Mouse (Mus musculus) brain, adult 2 months (tissue): Measurements from ENCODE around the gene Rps6ka1.
A peak's percentile ranks its signal among the peaks of the same experiment; 100 is the strongest.
"Not testable (repeated sequence)": the region's sequence is repeated elsewhere in the genome, so short reads cannot be mapped to it uniquely, and the experiment has no call there.

Experiments used
- DNase-seq: peaks from one replicate; pipeline ENCODE4 v3.0.0; 2011; ENCODE audit warnings: low read depth, low spot score

The Rps6ka1 gene

DNA sequence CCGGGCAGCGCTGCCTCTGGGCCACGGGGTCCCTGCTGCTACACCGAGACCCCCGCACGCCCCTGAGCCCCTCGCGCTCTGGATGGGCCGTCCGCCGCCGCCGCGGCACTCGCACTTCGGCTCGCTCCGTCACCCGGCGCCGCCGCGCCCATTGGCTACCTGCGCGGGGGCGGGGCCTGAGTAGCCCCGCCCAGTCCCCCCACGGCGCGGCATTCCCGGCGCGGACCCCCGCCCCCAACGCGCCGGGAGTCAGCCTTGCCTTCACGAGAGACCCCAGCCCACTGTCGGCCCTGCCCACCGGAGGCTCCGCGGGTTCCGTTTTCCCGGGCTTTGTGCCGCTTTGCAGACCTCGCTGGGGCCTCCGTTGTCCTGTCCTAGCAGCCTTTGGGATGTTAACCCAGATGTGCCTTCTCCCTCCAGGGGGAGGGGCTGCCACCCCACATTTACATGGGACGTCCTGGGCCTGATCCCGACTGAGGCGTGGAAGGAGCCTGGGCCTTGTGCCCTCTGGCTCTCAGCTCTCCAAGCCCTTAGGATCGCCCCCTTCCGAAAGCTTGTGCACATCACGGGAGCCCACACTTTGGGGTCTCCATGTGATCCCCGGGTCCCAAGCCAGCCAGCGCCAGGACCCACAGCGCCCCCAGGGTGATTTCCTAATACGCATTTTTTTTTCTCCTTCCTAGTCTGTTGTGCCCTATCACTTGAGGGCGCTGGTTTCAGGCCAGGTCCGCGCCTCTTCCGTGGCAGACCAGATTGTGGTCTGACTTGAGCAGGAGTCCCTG lies at the start of gene Rps6ka1:
TSS of gene Rps6ka1 (minus strand) at position 126 of the 782 bp plus-strand sequence.
- peak; percentile 82 for DNase-seq

DNA sequence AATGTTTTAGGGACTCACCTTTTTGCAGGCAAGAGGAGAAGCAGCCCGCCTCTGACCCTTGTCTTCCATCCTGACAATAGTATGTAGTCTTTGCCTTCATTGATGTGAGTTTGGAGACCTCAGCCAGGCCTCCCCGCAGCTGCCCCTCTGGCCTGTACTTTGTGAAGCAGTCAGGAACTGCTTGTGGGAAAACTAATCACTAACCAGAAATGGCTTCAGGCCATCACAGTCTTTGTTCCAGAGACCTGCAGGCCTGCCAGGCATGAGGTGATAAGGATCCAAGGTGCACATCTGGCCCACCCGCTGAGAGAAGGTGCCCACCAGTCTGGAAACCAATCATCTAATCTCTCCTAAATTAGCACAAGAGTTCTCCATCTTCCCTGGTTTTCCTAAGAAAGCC lies 44.2 kb upstream of the Rps6ka1 start:
- DNase-seq = no peak

DNA sequence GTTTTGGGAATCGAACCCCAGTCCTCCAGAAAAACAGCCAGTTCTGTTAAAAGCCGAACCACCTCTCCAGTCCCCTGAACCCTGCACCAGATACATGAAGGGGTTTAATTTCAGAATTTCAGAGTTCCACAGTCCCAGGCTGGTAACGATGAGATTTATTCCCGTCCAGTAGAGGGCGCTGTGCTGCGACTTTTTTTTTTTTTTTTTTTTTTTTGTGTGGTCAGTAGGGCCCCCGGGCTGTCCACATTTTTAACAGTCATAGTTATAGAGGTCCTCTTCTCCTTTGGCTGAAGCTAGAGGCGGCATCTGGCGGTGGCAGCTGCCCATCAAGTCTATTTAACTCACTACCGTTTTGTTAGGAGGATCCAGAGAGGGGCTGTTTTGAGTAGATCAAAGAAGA lies 43.8 kb upstream of the Rps6ka1 start:
- DNase-seq = no peak

DNA sequence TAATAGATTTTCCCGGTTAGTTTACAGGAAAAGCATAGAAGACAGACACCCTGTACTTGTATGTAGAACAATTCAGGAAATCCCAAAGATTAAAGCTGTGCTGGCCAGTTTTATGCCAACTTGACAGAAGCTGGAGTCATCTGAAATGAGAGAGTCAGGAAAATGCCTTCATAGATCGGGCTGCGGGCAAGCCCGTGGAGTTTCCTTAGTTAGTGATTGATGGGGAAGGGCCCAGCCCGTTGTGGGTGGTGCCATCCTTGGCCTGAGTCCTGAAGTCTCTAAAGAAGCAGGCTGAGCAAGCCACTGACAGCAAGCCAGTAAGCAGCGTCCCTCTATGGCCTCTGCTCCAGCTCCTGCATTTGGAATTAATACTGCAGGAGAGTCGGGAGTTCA lies 41.7 kb upstream of the Rps6ka1 start:
- no peak for DNase-seq

DNA sequence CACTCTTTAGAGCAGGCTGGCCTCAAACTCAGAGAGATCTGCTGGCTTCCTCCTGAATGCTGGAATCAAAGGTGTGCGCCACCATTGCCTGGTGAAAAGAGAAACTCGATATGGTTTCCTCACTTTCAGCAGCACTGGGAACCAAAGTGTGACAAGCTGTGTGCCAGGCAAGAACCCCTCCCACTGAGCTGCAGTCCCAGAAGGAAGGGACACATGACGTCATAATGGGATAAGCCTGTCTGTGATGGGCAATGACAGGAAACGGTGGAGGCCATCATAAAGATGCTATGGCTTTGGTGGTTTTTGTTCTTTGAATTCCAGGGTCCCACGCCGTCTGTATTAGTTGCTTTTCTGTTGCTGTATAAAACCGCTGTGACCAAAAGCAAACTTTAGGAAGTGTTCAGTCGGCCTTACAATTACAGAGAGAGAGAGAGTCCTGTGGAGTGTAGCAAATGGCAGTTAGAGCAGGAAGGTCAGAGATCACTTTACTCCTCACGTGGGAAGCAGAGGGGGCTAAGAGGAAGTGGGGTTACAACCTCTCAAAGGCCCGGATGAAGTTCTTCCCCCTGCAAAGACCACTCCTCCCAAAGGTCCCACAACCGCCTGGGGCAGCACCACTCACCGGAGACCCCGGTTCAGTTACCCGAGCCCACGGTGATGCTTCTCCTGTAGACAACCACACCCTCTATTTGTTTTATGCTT lies 41.1 kb upstream of the Rps6ka1 start:
- DNase-seq = no peak

DNA sequence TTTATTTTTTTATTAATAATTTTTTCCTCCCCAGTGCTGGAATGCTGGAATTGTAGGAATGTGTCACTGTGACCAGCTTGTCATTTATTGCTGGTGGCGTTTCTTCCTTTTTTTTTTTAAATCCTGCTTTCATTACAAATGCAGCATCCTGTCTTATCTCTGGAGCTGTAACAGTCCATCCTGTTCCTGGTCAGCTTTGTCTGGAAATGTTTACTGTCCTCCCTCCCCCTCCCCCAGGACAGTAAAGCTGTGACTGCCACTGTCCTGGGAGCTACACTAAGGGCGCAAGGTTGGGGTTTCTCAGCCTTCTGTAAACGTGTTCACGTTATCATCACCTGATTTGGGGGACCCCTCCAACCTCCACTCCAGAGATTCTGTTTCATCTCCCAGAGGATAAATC lies 37.6 kb upstream of the Rps6ka1 start:
- no peak for DNase-seq

DNA sequence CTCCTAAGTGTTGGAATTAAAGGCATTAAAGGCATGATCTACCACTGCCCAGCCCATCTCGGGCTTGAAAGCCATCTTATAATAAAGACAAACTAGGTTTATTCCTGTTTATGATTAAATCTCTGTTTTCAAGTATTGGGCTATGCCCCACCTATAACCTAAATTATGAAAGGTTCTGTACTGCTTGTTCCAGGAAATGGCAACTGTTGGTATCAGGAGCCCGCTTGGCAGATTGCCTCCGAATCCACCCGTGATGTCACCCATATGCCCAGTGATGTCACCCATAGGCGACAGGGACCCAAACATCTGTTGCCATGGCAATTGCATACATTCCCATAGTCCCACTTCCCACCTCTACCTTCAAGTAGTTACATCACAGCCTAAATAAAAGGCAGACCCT lies 36.1 kb upstream of the Rps6ka1 start:
- no peak for DNase-seq

DNA sequence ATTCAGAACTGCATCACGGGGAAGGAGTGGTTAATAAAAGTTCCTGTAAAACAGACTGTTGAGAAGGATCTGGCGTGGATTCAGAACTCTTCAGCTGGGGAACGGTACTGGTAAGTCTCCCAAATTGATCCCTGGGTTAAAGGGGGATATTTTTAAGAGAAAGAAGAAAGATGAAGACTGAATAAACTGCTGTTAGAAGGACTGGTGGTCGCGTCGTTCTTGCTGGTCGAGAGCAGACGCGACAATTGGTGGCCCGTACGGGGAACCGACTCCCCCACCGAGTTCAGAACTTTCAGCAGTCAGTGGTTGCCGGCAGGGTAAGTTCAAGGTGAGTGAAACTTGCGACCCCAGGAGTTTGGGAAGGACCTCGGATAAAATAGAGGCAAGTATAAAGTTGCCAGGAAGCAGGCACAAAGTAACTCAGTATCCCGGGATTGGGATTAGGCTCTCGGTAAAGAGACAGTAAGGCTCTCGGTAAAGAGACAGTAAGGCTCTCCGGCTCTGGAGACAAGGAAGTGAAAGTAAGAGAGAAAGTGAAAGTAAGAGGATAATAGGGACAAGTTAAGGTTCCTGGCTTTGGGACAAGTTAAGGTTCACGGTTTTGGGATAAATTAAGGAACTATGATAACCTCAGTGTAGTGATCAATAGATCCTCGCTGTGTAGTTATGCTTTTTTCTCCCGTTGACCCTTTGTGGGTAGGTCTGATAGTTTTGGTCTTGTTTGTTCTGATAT lies 30.7 kb upstream of the Rps6ka1 start:
- DNase-seq = not testable (repeated sequence)

DNA sequence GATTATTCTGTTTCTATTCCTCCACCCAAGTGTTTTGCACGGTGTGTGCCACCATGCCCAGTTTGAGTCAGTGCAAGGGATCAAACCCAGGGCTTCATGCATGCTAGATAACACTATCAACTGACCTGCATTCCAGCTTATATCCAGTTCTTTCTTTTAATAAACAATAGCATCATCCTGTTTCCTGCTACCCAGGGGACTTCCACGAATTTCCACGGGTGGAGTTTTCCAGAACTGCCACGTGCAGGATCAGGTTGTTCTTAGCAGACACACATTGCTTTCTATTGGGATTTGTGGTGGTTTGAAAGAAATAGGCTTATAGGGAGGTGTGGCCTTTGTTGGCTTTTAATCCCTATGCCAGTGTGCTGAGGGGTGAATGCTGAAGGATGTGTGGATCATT lies 24.4 kb upstream of the Rps6ka1 start:
- no peak for DNase-seq

DNA sequence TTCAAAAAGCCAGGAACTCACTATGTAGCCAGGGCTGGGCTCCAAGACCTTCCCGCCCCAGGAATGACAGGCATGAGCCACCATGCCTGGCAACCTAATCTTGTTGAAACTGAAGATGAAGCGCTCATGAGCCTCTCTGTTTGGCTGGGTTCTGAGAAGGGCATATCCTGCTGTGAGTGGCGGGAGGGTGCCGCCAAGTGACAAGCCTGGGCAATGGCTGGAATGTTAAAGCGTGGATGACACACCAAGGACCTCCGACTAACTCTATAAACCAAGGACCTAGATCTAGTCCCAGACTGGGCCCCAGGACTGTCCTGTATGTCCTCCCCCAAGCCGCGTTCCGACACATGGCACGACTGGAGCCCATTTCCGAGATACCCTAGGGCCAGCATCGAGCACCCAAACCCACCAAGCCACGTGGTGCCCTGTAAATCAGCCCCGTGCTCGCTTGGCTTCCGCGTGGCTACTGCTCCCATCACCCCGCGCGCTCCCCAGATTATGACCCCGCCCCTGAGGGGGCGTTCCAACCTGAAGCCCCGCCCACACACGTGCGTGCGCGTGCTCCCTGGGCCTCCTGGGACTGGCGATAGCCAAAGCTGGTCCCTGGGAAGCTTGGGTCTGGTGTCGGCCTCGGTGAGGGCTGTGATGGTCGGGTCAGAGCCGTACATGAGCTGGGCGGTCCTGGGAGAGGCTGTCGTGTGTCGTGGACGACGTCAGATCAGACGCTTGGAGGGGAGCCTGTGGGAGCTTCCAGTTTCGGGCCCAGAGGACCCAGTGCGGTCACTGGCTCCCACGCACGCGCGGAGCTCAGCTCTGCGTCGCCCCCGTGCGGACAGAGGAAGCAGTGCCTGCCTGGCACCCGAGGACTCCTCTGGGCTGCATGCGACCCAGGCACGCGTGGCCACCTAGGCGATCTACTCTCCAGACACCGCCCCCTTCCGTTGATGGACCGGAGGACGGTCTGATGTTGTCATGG lies 22.9 kb upstream of the Rps6ka1 start:
- peak; percentile 96 for DNase-seq

DNA sequence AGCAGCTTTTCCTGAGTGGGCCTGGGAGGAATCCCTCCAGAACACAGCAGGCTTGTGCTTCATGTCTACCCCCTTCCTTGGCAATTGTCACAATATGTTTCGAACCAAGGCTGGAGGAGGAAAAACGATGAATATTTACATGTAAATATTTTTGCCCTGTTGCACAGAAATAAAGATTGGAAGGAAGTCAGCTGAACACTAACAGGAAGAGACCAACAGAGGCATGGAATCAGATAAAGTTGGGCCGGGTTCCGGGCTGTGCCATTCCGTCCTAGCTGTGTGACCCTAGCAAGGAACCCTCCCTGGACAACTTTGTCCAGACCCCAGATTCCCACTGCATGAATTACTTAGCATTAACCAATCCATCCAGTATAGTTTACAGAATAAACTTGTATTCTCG lies 20.5 kb upstream of the Rps6ka1 start:
- DNase-seq = no peak

DNA sequence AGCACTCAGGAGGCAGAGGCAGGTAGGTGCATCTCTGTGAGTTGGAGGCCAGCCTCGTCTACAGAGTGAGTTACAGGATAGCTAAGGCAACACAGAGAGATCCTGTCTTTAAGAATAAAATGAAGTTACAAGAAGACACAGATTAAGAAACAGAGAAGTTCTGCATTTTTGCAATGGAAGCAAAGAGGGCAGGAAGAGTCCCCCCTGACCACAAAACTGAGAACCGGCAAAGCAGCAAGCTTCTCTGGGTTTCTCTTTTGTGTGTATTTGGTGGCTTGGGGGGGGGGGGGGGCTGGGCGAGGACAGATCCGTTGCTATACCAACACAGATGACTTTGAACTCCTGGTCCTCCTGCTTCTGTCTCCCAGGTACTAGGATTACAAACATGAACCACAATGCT lies 19.5 kb upstream of the Rps6ka1 start:
- DNase-seq = no peak

DNA sequence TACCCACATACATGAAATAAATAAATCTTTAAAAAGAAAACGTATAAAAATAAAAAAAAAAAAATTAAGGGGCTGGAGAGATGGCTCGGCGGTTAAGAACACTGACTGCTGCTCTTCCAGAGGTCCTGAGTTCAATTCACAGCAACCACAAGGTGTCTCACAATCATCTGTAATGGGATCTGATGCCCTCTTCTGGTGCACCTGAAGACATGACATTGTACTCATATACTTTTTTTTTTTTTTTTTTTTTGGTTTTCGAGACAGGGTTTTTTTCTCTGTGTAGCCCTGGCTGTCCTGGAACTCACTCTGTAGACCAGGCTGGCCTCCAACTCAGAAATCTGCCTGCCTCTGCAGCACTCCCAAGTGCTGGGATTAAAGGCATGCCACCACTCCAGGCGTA lies 18.7 kb upstream of the Rps6ka1 start:
- DNase-seq = not testable (repeated sequence)

DNA sequence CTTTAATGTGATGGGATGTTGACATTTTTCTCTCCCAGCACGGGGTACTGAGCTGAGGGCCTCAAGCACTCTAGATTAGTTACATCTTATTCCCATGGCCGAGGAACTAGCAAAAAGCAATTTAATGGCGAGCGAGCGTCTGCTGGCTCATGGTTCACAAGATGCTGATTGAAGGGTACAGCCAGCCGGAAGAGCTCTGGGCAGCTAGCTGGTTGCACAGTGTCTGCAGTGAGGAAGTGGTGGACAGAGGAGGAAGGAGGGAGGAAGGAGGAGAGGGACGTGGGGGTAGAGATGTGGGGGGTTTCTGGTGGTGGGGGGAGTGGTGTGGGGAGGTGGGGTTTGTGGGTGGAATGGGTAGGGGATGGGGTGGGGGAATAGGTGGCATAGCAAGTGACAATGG lies 17.6 kb upstream of the Rps6ka1 start:
- no peak for DNase-seq

DNA sequence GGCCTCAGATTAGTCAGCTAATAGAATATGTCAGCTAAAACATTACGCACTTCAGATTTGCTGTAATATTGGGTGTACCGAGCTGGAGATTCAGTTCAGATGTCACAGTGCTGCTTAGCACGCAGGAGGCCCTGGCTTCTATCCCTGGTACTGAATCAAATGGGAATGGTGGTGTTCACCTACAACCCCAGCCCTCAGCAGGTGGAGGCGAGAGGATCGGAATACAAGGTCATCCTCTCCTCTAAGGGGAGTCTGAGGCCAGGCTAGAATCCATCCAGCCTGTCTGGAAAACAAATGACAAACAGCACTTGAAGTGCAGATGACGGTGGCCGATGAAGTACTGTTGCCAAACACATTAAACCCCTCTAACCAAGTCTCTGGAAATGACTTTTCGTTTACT lies 16.7 kb upstream of the Rps6ka1 start:
- no peak for DNase-seq

DNA sequence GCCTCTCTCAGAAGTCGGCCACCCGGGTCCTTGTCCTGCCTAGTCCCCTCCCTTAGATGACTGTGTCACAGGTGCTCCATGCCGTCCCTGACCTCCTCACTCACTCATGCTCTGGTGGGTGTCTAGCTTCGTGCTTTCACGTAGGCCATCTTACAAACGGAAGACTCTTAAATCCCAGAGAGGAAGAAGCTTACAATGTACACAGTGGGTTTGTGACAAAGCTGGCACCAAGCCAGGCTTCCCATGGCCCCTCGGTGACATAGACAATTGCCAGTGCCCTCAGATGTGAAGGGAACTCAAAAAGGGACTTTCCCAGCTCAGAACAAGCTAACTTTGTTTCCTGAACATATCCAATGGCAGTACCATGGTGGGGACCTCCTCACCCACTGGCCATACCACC lies 15.8 kb upstream of the Rps6ka1 start:
- no peak for DNase-seq

DNA sequence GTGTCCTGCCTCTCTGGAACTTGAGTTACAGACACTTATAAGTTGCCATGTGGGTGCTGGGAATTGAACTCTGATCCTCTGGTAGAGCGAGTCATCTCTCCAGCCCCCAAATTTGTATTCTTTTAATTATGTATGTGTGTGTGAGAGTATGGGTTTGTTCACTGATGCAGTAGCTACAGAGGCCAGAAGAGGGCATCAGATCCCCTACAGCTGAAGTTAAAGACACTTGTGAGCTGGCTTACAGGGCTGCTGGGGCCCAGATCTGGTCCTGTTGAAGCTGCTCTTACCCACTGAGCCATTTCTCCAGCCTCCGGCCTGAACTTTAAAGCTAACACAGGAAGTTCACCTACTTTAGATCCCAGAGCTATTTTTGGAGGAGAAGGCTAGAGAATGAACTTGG lies 14.9 kb upstream of the Rps6ka1 start:
- DNase-seq = no peak

DNA sequence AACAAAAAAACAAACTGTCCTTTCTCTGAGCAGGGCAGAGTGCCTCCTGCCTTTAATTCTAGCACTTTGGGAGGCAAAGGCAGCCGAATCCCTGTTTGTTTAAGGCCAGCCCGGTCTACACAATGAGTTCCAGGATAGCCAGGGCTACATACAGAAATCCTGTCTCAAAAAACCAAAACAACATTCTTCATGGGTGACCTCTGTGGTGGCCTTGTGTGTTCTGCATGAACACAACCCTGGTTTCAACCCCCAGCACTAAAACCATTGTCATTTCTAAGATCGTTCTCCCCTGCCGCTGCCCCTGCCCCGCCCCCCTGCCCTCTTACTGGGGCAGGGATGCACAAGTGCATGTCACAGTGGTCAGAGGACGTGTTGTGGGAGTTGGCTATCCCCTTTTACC lies 13.3 kb upstream of the Rps6ka1 start:
- no peak for DNase-seq

DNA sequence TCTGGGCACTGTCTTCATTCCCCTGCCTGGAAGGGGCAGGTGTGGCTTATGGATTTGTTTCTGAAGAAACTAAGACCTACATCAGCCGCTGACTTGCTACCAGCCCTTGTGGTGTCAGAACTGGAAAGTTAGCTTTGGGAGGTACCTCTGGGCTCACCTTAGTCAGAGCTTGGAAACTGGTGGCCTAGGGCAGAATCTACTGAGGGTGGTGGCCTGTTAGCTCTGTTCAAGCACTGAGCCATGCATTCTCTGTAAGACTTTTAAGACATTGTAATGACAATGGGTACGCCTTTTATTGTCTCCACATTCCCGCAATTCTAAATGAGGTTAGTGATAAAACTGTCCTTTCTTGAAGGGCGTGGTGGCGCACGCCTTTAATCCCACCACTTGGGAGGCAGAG lies 12.8 kb upstream of the Rps6ka1 start:
- DNase-seq = no peak

DNA sequence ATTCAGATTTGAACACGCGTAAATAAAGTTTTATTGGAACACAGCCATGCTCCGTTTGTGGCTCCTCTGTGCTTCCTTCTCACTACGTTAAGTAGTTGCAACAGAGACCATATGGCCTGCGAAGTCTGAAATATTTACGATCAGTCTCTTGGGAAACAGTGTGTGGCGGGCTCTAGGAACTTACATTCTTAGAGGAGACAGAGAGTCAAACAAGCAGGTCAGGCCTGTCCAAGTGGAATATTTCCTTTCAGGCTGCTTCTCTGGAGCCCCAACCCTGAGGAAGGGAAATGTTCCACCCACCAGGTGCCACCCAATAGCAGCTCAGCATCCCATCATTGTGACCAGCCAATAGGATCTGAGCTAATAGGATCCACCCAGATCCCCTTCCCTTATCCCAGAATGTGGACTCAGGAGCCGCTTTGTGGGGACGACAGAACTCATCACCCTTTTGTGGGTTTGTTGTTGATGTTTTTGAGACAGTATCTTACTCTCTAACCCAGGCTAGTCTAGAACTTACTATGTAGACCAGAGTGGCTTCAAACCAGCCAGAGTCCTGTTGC lies 11.7 kb upstream of the Rps6ka1 start:
- no peak for DNase-seq

DNA sequence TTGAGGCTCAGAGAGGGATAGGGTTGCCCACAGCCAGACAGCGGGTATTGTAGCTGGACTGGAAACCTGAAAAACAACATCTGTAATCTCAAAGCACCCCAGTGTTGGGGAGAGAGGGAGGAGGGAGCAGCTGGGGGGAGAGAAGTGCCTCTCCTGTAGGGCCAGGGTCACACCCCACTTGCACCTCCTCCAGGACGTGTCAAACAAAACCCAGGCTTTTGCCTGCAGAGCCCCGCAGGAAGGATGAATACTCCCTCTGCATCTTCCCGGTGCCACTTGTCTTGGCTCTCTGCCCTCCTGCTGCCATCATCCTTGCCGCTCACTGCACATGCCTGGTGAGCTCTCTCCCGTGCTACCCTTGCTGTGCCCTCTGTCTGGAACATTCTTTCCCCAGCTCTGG lies 10.6 kb upstream of the Rps6ka1 start:
- no peak for DNase-seq
